Mouse (Mus musculus): ENCODE data around the gene Whrn. TPM values are rescaled to one million over a fixed set of nuclear protein-coding genes. Genes with fewer than 3 reads are reported as not detected.

The Whrn gene
- 10 to 100 TPM; 41.7 to 45.8 TPM for total RNA-seq (2021)

- peak; percentile 43 to 88 for DNase-seq (ENCODE audit: extremely low spot score in 1 of 2, low spot score in 2 of 2)
- intact Hi-C loops (cut with DNase I), result loop anchor here (5.0 kb wide), 1 partner anchor 79 kb away; no protein-coding TSS in a partner anchor
Observed at GRCm38 (mm10) chr4:63495915-63496278, at the start of gene Whrn. TSS of gene Whrn (minus strand) at chr4:63495991.

- DNase-seq (ENCODE audit: extremely low spot score in 1 of 2, low spot score in 2 of 2), result no peak
- intact Hi-C loops (cut with DNase I), result no loop called here
Observed at GRCm38 (mm10) chr4:63545231-63545958, 49.6 kb upstream of the Whrn start.

- peak; percentile 92 to 96 for DNase-seq (ENCODE audit: extremely low spot score in 1 of 2, low spot score in 2 of 2)
- intact Hi-C loops (cut with DNase I), result no loop called here
Observed at GRCm38 (mm10) chr4:63544494-63545230, 48.9 kb upstream of the Whrn start, which contains the start of gene Atp6v1g1. TSS of gene Atp6v1g1 (plus strand) at chr4:63544772.

GRCm38 (mm10) chr4:63543746-63544493 lies 48.1 kb upstream of the Whrn start:
- intact Hi-C loops (cut with DNase I), result no loop called here
- DNase-seq (ENCODE audit: extremely low spot score in 1 of 2, low spot score in 2 of 2), result peak in 1 of 2 experiments; percentile 55

DNA sequence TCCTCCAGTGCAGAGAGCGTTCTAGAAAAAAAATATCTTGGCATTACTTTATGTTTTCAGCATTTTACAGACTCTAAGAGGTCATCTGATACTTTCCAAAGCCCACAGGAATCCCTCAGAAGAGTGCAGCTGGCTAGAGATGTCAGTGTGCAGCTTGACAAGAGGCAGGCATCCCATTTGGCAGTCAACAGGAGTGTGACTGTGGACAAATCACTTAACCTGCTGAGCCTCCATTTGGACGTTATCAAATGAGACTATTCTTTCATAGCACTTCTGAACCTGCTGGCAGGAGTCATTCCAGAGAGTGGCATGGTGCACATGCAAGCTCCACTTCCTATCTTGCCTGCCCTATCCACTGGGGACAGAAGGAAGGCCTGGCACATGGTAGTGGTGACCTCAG lies 46.4 kb upstream of the Whrn start:
- intact Hi-C loops (cut with DNase I), result no loop called here
- DNase-seq (ENCODE audit: extremely low spot score in 1 of 2, low spot score in 2 of 2), result no peak

DNA sequence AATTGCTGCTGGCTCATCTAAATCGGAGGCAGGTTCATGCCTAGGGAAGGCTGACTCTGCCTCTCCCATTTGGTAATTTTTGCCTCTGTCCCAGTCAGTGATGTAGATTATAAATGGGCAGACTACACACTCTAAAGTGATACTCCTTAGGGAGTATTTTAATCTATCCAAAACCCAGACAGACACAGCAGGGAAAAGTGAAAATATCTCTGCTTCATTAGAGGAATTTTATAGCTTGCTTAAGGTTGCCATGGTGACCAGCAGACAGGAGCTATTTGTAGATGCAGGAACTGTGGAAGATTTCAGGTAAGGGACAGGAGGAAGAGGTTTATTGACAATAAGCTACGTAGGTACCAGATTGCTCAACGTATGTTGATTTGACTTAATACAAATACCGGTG lies 41.8 kb upstream of the Whrn start:
- DNase-seq (ENCODE audit: extremely low spot score in 1 of 2, low spot score in 2 of 2), result no peak
- intact Hi-C loops (cut with DNase I), result no loop called here

DNA sequence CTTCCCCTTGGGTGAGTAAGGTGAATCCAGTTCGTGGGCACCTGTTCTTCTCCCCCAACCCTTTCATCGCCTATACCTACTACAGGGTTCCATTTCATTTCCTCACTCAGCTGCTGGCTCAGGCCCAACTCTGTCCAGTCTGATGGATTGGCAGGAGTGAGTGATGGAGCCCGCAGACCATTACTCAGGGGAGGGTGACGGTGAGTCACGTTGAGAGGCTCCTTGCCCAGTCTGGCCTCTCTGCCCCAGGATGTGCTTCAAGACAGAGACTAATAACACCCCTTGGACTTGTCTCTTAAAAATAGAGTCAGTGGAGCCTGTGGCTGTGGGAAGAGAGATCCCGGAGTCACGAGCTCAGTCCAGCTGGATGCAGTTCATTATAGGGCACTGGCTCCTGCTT lies 34.6 kb upstream of the Whrn start:
- intact Hi-C loops (cut with DNase I), result no loop called here
- DNase-seq (ENCODE audit: extremely low spot score in 1 of 2, low spot score in 2 of 2), result peak in 1 of 2 experiments; percentile 27

DNA sequence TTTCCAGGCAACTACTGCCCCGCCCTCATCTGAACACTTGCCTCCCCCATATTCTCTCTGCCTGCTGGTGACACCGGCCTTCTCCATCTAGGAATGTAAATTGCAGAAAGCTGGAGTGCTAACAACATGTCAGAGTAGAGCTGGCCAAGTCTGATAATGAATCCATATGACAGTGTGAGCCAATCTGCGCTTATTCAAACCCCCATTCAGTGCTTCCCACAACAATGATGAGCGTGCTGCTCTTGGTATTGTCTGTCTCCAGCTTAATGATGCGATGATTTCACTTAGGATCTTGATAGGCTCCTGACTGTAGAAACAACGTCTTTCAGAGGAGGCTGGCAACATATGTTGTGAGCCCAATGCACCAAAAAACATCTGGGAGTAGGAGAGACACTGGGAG lies 33.2 kb upstream of the Whrn start:
- DNase-seq (ENCODE audit: extremely low spot score in 1 of 2, low spot score in 2 of 2), result peak; percentile 31 to 42
- intact Hi-C loops (cut with DNase I), result no loop called here

DNA sequence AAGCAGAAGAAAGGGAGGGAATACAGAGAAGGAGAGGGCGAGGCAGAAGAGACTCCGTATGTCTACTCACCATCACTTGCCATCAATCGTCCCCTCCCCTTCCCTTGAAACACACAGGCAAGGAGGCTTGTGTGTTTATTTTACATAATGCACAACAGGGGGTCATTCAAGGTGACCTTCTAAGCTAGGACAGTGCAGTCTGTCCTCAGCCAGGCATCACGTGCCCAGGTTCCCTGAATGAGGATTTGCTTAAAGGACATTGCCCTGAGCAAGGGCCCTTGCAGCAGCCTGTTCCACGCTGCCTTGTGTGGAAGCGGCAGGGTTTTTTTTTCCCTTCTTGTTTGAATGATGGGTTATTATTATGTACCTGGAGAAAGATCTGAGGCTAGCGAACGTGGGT lies 29.7 kb upstream of the Whrn start:
- DNase-seq (ENCODE audit: extremely low spot score in 1 of 2, low spot score in 2 of 2), result no peak
- intact Hi-C loops (cut with DNase I), result no loop called here

DNA sequence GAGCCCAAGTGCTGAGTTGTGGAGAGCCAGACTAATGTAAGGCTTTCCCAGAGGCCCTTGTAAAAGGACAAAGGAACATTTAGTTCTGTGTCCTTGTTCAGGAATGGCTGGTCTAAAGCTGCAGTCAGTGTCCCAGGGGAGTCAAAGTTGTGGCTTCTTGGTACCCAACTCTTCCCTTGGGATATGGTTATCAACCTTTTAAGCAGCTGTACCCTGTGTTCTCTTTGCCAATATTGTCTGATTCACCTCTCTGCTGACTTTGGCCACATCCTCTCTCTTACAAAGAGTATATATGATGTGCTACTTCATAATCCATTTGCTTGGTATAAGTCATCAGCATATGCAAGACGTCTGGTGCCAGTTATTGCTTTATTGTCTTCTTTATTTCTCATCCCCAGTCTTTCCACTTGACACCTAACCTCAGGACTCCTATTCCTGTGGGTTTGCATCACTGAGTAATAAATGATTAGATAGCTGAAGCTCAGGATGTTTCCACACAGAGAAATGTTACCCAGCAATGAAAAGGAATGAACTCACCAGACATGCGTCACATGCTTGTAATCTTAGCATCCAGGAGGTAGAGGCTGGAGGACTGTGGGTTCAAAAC lies 26.1 kb upstream of the Whrn start:
- intact Hi-C loops (cut with DNase I), result no loop called here
- no peak for DNase-seq (ENCODE audit: extremely low spot score in 1 of 2, low spot score in 2 of 2)

DNA sequence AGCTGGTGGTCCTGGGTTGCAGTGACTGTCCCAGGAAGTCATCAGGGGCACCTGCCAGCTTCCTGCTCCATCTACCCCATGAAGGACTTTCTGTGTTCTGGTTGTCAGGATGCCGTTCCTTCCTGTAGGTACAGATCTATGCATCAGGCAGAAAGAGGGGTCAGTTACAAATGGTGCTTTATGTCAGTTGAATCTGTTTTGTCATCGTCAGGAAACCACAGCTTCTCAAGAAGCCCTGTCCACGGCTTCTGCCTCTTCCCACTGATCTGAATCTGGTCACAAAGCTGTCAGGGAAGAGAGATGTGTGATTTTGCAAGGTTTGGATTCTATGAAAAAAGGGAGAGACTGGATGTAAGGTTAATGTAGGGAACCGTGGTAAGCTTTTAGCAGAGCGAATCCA lies 19.2 kb upstream of the Whrn start:
- intact Hi-C loops (cut with DNase I), result loop anchor here (10.0 kb wide), 1 partner anchor 330 kb away; no protein-coding TSS in a partner anchor
- no peak for DNase-seq (ENCODE audit: extremely low spot score in 1 of 2, low spot score in 2 of 2)

DNA sequence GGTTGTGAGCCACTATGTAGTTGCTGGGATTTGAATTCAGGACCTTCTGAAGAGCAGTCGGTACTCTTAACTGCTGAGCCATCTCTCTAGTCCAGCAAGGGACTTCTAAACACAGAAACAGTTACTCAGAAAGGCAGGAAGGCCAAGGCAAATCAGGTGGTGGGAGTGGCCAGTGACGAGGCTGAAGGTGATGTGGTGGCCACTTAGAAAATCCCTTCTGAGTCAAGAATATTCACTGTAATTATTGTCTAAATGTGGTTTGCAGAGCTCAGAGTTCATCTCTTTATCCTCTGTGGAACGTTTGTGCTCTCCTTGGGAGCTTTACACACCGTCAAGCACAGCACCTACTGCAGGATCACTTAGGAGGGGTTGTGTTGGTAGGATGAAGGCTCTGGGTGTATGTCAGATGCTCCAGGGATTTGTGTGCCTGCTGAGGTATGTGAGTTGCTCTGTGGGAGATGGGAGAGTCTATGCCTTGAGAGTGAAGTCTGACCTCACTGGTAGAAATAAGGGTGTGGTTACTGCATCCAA lies 18.7 kb upstream of the Whrn start:
- no peak for DNase-seq (ENCODE audit: extremely low spot score in 1 of 2, low spot score in 2 of 2)
- intact Hi-C loops (cut with DNase I), result loop anchor here (5.0 to 10.0 kb wide), 2 partner anchors 278 to 330 kb away; no protein-coding TSS in a partner anchor

DNA sequence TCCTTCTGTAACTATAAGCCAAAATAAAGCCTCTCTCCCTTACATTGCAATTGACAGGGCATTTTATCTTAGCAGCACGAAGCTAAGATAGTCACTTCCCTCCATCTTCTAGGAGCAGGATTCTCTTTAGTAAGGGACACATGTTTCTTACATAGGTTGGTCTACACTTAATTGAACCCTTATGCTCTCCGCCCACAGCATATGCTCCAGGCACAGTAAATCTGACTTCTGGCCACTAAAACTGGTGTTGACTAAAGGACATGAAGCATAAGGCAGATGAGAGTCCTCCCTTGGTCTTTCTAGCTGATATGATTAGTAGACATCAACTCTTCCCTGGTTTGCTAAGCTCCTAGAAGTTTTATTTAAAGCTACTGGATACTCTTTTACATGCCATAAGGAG lies 17.1 kb upstream of the Whrn start:
- no peak for DNase-seq (ENCODE audit: extremely low spot score in 1 of 2, low spot score in 2 of 2)
- intact Hi-C loops (cut with DNase I), result loop anchor here (5.0 to 10.0 kb wide), 2 partner anchors 279 to 332 kb away; no protein-coding TSS in a partner anchor

DNA sequence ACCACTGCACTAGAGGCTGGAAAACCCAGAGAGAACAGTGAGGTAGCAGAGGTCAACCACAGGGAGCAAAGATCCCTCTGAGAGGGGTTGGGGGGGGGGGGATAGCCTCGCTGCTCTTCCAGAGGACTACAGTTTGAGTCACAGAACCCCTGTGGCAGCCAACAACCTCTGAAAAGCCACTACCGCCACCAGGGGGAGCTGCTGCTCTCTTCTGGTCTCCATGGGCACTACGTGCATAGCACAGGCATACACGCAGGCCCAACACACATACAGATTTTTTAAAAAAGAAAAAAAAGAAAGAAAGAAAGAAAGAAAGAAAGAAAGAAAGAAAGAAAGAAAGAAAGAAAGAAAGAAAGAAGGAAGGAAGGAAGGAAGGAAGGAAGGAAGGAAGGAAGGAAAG lies 12.4 kb upstream of the Whrn start:
- intact Hi-C loops (cut with DNase I), result loop anchor here (10.0 kb wide), 1 partner anchor 987 kb away; no protein-coding TSS in a partner anchor
- peak; percentile 23 to 74 for DNase-seq (ENCODE audit: extremely low spot score in 1 of 2, low spot score in 2 of 2)

- intact Hi-C loops (cut with DNase I), result loop anchor here (10.0 kb wide), 1 partner anchor 987 kb away; no protein-coding TSS in a partner anchor
- DNase-seq (ENCODE audit: extremely low spot score in 1 of 2, low spot score in 2 of 2), result no peak
Observed at GRCm38 (mm10) chr4:63507478-63507877, 11.7 kb upstream of the Whrn start.

DNA sequence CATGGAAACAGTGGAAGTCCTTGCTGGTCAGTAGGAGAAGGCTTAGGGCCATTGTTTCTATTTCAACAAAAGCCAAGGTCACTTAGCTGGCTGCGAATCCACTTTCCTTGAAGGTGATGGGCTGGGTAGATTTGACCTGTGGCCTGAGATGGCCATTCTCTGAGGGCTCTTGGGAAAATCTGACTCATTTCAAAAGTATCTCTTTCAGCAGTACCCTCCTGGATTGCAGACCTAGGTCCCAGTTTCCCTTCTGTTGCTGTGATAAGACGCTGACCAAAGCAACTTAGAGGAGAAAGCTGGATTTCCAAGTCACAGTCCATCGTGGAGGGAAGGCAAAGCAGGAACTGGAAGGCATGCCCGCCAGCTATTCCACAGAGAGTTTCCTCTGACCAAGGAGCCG lies 8.2 kb upstream of the Whrn start:
- DNase-seq (ENCODE audit: extremely low spot score in 1 of 2, low spot score in 2 of 2), result no peak
- intact Hi-C loops (cut with DNase I), result loop anchor here (10.0 kb wide), 1 partner anchor 991 kb away; no protein-coding TSS in a partner anchor

DNA sequence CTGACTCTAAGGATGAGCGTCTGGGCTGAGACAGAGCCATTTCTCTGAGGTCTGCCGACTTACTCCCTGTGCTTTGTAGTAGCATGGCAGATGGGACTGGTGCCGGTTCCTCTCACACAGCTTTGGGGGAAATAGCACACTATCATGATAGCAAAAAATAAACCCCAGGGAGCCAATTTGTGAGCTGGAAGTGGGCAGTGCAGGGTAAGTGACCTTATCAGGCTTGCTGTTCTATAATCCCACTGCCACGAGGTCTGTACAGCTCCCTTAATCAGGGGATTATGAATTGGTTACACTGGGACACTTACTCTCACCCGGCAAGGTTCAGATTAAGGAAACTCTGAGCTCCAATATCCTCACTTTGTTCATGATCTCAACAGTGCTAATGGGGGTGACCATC lies 5.3 kb upstream of the Whrn start:
- no peak for DNase-seq (ENCODE audit: extremely low spot score in 1 of 2, low spot score in 2 of 2)
- intact Hi-C loops (cut with DNase I), result loop anchor here (10.0 kb wide), 1 partner anchor 994 kb away; no protein-coding TSS in a partner anchor

- no peak for DNase-seq (ENCODE audit: extremely low spot score in 1 of 2, low spot score in 2 of 2)
- intact Hi-C loops (cut with DNase I), result loop anchor here (5.0 kb wide), 1 partner anchor 81 kb away; no protein-coding TSS in a partner anchor
Observed at GRCm38 (mm10) chr4:63498346-63498745, 2.6 kb upstream of the Whrn start.
